Mouse (Mus musculus): Measurements from ENCODE around the gene Nans. TPM values are rescaled to one million over a fixed set of nuclear protein-coding genes. Genes with fewer than 3 reads are reported as not detected.

Gene Nans
- 102 and 105 TPM in 2 replicates for polyA plus RNA-seq (2015; fragmentation: Nextera tagmentation; extraction: Ambion mirVana)

DNA sequence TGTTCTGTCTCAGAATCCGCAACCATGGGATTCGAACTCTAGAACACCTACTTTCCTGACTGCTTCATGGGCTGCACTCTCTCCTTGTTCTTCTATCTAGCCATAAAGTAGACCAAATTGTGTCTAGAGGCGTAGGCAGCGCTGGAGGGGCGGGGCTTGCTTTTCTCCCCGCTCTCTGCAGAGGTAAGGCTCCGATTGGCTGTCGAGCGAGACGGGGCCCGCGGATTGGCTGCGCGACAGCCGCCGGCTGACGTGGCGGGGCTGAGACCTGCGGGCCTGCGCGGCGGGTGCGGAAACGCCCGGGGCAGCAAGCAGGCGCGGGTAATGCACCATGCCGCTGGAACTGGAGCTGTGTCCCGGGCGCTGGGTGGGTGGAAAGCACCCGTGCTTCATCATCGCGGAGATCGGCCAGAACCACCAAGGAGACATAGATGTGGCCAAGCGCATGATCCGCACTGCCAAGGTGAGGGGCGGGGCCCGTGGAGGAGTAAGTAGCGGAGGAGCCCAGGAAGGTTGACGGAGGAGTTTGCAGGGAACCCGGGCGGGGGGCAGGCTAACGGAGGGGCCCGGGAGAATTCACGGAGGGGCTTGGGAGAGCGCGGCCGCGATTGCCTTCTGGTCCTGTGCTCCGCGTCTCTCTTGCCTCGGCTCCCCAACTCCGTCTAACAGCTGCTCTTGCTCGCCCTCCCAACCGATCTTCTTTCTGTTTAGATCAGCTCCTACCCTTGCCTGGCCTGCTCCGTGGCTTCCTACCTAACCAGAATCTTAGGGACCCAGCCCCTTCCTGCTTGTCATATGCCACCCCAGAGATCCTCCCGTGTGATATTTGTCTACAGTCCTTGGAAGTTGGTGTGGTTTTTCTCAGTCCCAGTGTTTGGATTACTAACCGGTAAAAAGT lies at the start of gene Nans:
Gene Nans (plus strand): TSS at position 221 of the 898 bp plus-strand sequence.
- no peaks in the 10 kb centered on the region for H3K27me3 ChIP-seq
- peak within 1 kb of the TSS; percentile 35 for H3K27ac ChIP-seq
- WGBS, result under 1% methylated on average over 57 of the region's 58 CpGs
- no peaks in the 10 kb centered on the region for H3K9me3 ChIP-seq
- H3K4me3 ChIP-seq, result peak within 1 kb of the TSS; percentile 79
- H3K36me3 ChIP-seq, result peaks cover 27% of the 10 kb centered on the region
- peak within 1 kb of the TSS; percentile 89 for H3K9ac ChIP-seq
- peaks cover 16% of the 10 kb centered on the region for H3K4me1 ChIP-seq
- peak; percentile 97 for ATAC-seq (ENCODE audit: low FRiP score, low read depth)
- peak within 1 kb of the TSS; percentile 72 for H3K4me2 ChIP-seq (replicated peaks)

GRCm38 (mm10) chr4:46442501-46442900 lies 46.5 kb upstream of the Nans start:
- H3K27ac ChIP-seq, result no peak overlapping the region
- H3K4me3 ChIP-seq, result no peak overlapping the region
- H3K4me1 ChIP-seq, result 0 out of 2 replicates have a peak, but pooled peaks cover 5% of the 10 kb centered on the region
- H3K36me3 ChIP-seq, result no peaks in the 10 kb centered on the region
- H3K4me2 ChIP-seq (replicated peaks), result no peak overlapping the region
- H3K27me3 ChIP-seq, result no peaks in the 10 kb centered on the region
- ATAC-seq (ENCODE audit: low FRiP score, low read depth), result no peak
- no peaks in the 10 kb centered on the region for H3K9me3 ChIP-seq
- H3K9ac ChIP-seq, result no peak overlapping the region
- WGBS, result 48% methylated on average over 4 of the region's 4 CpGs

GRCm38 (mm10) chr4:46445237-46445945 lies 43.7 kb upstream of the Nans start:
- Histone ChIP-seq H3K36me3 (no peaks in the 10 kb centered on the region), H3K4me2 (replicated peaks) (no peak overlapping the region), H3K27me3 (no peaks in the 10 kb centered on the region), H3K4me1 (0 out of 2 replicates have a peak, but pooled peaks cover 10% of the 10 kb centered on the region), H3K9ac (no peak overlapping the region), H3K27ac (no peak overlapping the region), H3K9me3 (no peaks in the 10 kb centered on the region), H3K4me3 (no peak overlapping the region)
- WGBS, result 51% methylated on average over 9 of the region's 9 CpGs
- ATAC-seq (ENCODE audit: low FRiP score, low read depth), result no peak

GRCm38 (mm10) chr4:46447461-46447860 lies 41.6 kb upstream of the Nans start:
- no peak for ATAC-seq (ENCODE audit: low FRiP score, low read depth)
- no peaks in the 10 kb centered on the region for H3K9me3 ChIP-seq
- no peak overlapping the region for H3K4me3 ChIP-seq
- H3K9ac ChIP-seq, result no peak overlapping the region
- H3K27me3 ChIP-seq, result no peaks in the 10 kb centered on the region
- 44% methylated on average over 1 of the region's 1 CpGs for WGBS
- no peaks in the 10 kb centered on the region for H3K36me3 ChIP-seq
- 0 out of 2 replicates have a peak overlapping the region, but pooled peaks have one; percentile 10 for H3K27ac ChIP-seq
- H3K4me2 ChIP-seq (replicated peaks), result no peak overlapping the region
- H3K4me1 ChIP-seq, result 0 out of 2 replicates have a peak, but pooled peaks cover 6% of the 10 kb centered on the region

DNA sequence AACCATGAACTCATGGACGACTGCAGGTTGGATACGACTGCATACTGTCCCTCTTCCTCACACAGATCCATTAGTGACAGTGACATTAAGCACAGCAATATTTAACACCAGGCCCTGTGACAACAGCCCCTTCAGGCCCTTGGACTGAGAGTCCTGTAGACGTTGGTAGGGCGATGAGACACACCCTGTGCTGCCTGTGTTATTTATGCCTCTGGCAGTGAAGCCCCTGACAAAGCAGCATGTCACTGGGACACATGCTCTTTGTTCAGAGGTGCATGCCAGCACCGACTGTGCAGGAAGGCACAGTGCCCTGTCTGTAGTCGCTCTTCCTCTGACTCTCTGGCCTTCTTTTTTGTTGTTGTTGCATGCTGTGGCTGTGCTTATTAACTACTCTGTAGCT lies 40.2 kb upstream of the Nans start:
- Histone ChIP-seq H3K9me3 (no peaks in the 10 kb centered on the region), H3K27me3 (no peaks in the 10 kb centered on the region), H3K36me3 (no peaks in the 10 kb centered on the region), H3K4me2 (replicated peaks) (no peak overlapping the region), H3K9ac (no peak overlapping the region), H3K4me1 (peaks cover 17% of the 10 kb centered on the region), H3K4me3 (no peak overlapping the region), H3K27ac (no peak overlapping the region)
- ATAC-seq (ENCODE audit: low FRiP score, low read depth), result no peak
- WGBS, result 60% methylated on average over 6 of the region's 6 CpGs

- Histone ChIP-seq H3K9me3 (no peaks in the 10 kb centered on the region), H3K27ac (peak overlapping the region; percentile 99), H3K27me3 (no peaks in the 10 kb centered on the region), H3K36me3 (no peaks in the 10 kb centered on the region), H3K9ac (peak overlapping the region; percentile 99), H3K4me1 (peaks cover 29% of the 10 kb centered on the region), H3K4me2 (replicated peaks) (peak overlapping the region; percentile 83), H3K4me3 (peak overlapping the region; percentile 90)
- WGBS, result 20% methylated on average over 7 of the region's 7 CpGs
- ATAC-seq (ENCODE audit: low FRiP score, low read depth), result no peak
Measured at GRCm38 (mm10) chr4:46450020-46450518, 39.0 kb upstream of the Nans start.

DNA sequence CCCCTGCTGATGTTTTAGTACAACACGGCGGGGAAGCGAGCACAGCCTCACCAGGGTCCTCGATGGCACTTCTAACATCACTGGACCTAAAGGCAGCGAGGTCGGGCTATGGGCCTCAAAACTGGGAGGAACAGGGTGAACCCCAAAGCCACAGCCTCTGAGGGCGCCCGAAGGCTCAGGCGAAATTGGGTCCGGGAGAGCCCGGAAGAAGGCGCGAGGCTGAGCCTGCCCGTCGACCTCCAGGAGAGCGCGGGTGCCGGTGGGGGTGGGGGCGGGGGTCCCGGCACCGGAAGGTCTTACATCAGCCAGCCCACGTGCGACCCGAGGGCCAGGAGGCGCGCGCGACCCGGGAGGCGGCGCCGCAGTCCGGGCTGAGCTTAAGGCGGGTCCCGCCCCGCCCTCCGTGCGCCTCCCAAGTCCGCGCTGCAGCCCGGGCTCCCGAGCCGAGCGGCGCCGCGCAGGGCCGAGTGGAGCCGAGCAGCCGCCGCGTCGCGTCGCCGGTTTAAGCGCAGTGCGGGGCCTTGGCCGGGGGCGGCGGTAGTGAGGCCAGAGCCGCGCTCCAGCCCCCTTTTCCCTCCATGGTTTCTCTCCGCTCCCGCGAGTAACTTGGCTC lies 38.4 kb upstream of the Nans start, which contains the start of gene Anp32b:
Gene Anp32b (plus strand): TSS at position 384 of the 613 bp plus-strand sequence.
- Histone ChIP-seq H3K36me3 (no peaks in the 10 kb centered on the region), H3K4me1 (peaks cover 35% of the 10 kb centered on the region)
- 0% methylated on average over 59 of the region's 66 CpGs for WGBS

GRCm38 (mm10) chr4:46451240-46451757 lies 37.7 kb upstream of the Nans start:
- under 1% methylated on average over 42 of the region's 70 CpGs for WGBS
- Histone ChIP-seq H3K27ac (peak overlapping the region; percentile 99), H3K4me2 (replicated peaks) (peak overlapping the region; percentile 83), H3K9me3 (no peaks in the 10 kb centered on the region), H3K4me3 (peak overlapping the region; percentile 90), H3K36me3 (no peaks in the 10 kb centered on the region), H3K27me3 (no peaks in the 10 kb centered on the region), H3K9ac (peak overlapping the region; percentile 99), H3K4me1 (peaks cover 41% of the 10 kb centered on the region)
- peak; percentile 13 for ATAC-seq (ENCODE audit: low FRiP score, low read depth)

More for the DNA sequence above, 38.4 kb upstream of the Nans start, which contains the start of gene Anp32b:
- no peaks in the 10 kb centered on the region for H3K9me3 ChIP-seq
- H3K4me3 ChIP-seq, result peak within 1 kb of the TSS; percentile 90
- peak within 1 kb of the TSS; percentile 83 for H3K4me2 ChIP-seq (replicated peaks)
- peak within 1 kb of the TSS; percentile 99 for H3K27ac ChIP-seq
- H3K9ac ChIP-seq, result peak within 1 kb of the TSS; percentile 99
- ATAC-seq (ENCODE audit: low FRiP score, low read depth), result peak; percentile 95
- no peaks in the 10 kb centered on the region for H3K27me3 ChIP-seq

GRCm38 (mm10) chr4:46451758-46452480 lies 37.1 kb upstream of the Nans start:
- ATAC-seq (ENCODE audit: low FRiP score, low read depth), result peak; percentile 13
- no peaks in the 10 kb centered on the region for H3K27me3 ChIP-seq
- peaks cover 48% of the 10 kb centered on the region for H3K4me1 ChIP-seq

DNA sequence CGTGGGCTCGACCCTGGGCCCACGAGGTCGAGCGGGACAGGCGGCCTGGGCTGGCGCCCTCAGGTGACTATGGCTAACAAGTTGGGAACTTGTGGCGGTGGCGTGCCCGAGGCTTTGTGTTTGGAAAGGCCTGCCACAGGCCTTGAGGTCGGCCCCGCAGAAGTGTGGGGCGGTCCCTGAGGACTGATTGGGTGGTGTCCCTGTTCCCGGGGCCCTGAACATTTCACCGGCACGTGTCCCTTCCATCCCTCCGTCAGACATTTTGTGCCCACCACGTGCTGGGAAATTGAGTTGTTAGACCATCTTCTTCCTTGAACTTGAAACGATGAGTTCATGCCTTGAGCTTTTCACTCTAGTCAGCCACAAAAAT lies 36.6 kb upstream of the Nans start:
- Histone ChIP-seq H3K36me3 (peaks cover 4% of the 10 kb centered on the region; the same call in 1 of the 2 replicates), H3K27me3 (no peaks in the 10 kb centered on the region), H3K27ac (peak overlapping the region; percentile 99), H3K4me3 (peak overlapping the region; percentile 90), H3K9me3 (no peaks in the 10 kb centered on the region), H3K9ac (peak overlapping the region; percentile 99), H3K4me2 (replicated peaks) (peak overlapping the region; percentile 83), H3K4me1 (peaks cover 52% of the 10 kb centered on the region)
- under 1% methylated on average over 19 of the region's 19 CpGs for WGBS
- ATAC-seq (ENCODE audit: low FRiP score, low read depth), result no peak

More at GRCm38 (mm10) chr4:46451758-46452480, 37.1 kb upstream of the Nans start:
- Histone ChIP-seq H3K36me3 (peaks cover 4% of the 10 kb centered on the region; the same call in 1 of the 2 replicates), H3K4me3 (peak overlapping the region; percentile 90), H3K9ac (peak overlapping the region; percentile 99), H3K27ac (peak overlapping the region; percentile 99), H3K4me2 (replicated peaks) (peak overlapping the region; percentile 83), H3K9me3 (no peaks in the 10 kb centered on the region)
- 1% methylated on average over 84 of the region's 111 CpGs for WGBS

All from limb, embryonic 13.5 days (tissue).